Mouse (Mus musculus) liver (tissue): Measurements from ENCODE around the gene Cyp11a1.

Experiments used
- DNase-seq: peaks from one replicate; pipeline ENCODE4 v3.0.0-alpha.2; 2020; ENCODE audit warnings: mixed read lengths

Cyp11a1 gene

DNA sequence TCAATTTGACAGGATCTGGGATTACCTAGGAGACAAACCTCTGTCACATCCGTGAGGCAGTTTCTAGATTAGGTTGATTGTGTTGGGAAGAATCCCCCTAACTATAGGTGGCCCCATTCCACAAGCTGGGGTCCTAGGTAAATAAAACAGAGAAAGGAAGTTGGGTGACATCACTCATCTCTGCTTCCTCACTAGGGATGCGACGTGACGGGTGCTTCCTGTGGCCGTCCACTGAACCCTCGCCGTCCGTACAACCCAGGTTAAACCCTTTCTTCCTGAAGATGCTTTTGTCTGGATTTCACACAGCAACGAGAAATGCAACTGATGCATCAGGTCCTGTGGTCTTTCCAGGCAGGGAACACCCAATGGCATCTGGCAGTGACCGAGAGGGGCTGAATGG is 40.9 kb downstream of the Cyp11a1 start:
- no peak for DNase-seq

DNA sequence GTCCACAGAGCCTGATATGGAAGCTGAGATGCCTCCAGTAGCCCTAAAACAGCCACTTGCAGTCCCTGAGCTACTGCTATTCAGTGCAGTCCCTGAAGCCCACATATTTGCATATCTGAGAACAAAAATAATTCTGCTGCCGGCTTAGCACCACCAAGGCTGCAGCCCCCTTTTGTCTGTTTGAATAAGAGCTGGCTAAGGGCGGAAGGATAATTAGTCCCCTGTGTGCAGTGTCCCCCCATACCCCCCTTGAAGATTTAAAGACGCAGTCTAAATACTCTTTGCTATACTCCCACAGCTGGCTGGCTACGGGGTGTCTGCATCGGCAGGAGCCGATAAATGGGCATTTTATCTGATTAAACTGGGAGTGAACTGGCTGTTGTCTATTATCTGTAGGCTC is 42.4 kb downstream of the Cyp11a1 start:
- DNase-seq, result no peak

DNA sequence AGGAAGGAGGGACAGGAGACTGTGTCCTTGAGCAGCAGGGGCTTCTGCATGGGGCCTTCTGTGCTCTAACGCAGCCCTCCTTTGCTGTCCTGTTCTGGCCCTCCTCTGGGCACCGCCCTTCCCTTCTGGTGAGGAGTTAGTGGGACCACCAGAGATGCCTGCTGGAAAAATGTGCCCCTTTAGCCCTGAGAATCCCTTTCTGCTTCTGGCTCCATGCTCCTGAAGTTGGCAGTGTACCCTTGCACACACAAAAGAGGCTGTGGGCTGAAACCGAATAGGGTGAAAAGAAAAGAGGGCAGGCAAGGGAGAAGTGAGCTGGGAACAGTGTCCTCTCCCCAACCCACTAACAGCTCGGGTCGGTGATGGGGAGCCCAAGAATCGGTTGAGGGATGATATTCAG is 43.0 kb downstream of the Cyp11a1 start:
- DNase-seq, result no peak

DNA sequence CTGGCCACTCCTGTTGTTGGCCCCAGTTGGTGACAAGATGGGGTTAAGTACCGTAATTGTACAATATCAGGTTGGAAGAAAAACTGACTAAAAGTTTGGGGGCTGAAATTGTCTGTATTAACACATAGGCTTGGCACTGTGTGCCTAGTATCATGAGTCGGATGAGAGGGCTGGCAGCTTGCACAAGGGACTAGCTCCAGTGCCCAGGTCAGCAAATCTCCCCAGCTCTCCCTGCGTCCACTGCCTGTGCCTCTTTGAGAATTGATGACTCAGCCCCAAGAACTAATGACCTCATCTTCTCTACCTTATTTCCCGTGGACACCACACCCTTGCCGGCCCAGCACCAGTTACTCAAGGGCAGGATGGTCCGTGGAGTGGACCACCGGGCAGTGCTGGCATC is 43.6 kb downstream of the Cyp11a1 start:
- DNase-seq, result no peak

DNA sequence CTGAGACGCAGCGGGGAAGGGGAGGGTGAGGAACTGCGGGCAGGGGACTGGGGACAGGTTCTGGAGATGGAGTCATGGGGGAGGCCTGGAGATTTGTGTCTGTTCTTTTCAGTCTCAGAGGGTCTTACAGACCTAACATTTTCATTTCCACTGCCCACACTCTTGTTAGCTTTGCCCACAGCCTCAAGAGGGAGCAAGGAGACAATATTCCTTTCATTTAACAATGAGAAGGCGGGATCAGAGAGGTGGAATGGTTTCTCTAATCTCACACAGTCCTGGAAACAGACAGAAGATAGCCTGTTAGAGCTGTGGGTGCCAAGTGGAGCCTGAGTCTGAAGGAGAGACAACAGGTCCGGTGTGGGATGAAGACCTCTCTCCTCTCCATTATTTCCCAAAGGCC is 45.7 kb downstream of the Cyp11a1 start:
- no peak for DNase-seq

DNA sequence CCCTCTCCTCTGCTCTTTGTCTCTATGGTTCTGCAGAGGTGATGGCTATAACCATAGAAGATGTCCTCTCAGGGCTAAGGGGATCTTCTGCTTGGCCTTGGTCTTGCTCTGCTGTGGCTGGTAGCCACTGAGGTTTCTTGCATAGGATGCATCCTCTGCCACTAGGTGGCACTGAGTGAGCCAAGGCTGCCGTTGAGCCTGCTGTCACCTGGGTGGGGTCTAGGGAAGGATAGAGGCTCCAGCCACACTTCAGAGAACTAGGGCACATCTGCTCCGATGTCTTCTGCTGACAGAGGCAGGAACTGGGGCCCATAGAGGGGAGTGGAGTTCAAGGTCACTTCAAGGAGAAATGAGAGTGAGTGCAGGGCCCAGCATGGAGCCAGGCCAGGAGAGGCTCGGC is 46.9 kb downstream of the Cyp11a1 start:
- peak; percentile 48 for DNase-seq

DNA sequence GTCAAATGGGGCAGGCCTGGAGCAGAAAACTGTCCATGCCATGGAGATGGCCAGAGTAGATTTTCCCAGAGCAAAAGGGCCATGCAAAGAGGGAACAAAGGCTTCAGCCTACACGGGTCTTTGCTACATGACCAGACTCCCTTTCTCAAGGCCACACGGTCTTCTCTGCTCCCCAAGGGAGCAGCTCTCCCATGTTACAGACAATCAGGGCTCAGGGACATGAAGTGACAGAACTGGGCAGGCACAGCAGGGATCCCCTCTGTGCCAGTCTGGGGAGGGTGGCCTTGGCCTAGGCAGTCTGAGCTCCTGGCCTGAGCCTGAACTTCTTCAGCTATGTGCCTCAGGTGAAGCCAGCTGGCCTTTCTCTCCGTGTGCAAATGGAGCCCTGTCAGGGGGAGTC is 47.3 kb downstream of the Cyp11a1 start:
- DNase-seq, result no peak

DNA sequence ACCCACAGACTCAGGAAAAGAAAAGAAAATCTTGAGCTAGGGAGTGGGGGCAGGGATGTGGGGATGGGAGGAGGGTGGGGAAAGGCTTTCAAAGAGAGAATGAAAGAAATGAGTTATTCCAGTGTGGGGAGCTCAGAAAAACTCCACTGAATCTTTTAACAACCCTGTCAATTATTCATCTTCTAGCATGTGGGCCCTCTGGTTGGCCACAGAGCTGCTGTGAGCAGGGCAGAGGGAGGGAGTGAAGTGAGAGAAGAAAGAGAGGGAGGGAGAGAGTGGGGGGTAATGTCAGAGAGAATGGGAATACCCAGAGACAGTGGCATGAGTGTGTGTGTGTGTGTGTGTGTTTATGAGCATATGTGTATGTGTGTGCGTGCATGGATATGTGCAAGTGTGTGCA is 47.8 kb downstream of the Cyp11a1 start:
- no peak for DNase-seq

DNA sequence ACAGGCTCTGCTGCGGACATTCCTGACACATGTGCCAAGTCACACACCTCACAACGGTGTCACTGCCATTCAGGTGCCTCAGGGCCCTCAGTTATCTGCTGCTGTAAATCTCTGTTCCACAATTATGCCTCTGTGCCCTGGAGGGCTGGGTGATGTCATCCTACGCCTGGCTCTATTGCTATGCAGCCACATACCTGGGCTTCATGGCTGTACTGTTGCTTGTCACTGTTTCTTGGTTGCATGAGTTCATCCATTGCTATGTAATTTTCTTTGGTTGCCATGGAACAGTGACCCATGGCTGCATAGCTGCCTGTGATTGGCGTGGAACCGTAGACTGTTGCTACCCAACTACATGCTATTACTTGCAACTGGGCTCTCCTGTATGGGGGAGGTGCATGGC is 49.5 kb downstream of the Cyp11a1 start:
- DNase-seq, result no peak

DNA sequence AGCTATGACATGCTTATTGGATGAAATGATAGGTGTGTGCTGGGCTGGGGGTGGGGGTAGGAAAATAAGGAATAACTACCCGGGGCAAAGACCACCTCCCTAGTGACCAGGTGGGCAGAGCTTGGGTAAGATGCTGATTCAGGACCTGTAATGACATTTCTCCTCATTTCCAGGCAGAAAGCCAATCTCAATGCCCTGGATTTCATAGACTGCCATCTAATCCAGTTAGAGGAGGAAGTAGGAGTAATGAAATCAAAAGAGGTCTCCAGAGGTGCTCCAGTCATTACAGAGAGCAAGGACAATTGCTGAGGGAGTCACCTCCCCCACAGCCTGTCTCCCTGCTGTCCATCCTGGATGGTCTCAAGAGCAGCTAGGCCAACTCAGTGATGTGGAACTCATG is 53.7 kb downstream of the Cyp11a1 start:
- DNase-seq, result no peak

DNA sequence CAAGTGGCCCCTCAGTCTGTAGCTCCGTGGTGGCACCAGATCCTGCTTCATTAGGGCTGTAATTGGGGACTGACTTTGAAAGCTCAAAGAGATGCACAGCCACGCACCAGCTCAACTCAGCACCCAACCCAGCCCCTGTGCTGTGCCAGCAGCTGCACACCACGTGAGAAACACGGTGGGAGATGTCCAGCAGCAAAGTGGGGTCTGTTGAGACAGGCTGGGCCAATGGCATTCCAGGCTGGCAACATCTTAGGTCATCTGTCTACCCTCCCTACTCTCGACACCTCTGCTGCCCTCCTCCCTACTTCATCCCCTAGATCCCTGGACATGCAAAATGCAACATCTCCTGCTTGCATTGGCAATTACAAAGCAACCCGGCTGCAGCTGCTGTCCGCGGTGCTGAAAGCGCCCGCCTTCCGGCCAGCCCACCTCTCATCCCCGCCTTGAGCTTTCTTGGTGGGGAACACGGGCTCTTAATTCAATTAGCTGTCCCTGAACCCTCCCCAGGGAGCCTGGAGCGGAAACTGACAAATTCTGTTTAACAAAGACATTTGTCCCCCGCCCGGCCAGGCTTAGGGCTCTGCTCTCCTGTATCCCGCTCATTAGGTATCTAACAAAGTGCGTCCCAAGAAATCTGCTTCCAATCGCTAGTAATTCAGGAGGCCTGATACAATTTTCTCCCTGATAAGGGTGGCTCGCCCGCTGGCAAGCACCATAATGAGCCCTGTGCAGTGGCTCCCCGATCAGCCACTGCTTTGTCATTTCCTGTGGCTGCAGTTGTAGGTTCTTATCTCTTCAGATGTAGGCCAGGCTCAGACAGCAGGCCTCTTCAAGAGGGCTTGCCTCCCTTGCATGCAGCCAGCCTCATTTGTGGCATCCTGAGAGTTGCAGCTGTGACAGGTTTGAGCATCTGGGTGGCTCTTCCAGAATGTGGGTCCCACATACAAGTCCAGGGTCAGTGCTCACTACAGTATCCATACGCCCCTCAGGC is 54.8 kb downstream of the Cyp11a1 start:
- peak; percentile 54 for DNase-seq

DNA sequence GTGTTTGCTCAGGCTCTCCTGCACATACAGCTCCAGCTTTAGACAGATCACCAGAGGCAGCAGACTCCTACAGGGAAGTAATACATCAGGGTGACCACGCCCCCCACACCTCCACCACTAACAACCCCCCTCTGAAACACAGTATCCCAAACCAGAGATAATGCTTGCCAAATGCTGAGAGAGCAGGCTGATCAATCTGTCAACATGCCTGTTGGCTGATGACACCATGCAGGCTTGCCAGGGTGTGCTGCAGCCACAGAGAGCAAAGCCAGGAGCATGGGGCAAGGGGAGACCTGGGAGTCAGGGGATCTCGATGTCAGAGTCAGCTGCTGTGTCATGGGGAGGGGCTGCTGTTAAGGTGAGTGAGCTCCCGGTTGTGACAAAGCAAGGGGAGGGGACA is 57.3 kb downstream of the Cyp11a1 start, which contains the start of gene Stra6:
Gene Stra6, plus strand, starts transcription at position 258 of the 400 bp plus-strand sequence.
- DNase-seq, result no peak

DNA sequence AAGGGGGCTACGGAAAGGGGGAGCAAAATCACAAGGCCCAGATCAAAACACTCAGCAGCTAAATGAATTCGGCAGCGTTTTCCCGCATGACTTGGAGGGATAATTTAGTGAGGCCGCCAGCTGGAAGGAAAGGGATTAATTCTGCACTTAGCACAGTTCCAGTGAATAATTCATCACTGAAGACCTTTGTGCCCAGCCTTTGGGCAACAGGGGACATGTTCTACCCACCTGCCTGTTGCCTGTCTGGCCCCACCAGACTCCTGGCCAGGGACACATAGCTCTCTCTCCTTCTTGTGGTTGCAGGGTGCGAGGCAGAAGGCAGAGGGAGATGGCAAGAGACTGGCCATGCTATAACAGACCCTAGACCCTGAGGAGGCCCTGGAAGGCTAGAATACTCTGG is 59.3 kb downstream of the Cyp11a1 start:
- no peak for DNase-seq

DNA sequence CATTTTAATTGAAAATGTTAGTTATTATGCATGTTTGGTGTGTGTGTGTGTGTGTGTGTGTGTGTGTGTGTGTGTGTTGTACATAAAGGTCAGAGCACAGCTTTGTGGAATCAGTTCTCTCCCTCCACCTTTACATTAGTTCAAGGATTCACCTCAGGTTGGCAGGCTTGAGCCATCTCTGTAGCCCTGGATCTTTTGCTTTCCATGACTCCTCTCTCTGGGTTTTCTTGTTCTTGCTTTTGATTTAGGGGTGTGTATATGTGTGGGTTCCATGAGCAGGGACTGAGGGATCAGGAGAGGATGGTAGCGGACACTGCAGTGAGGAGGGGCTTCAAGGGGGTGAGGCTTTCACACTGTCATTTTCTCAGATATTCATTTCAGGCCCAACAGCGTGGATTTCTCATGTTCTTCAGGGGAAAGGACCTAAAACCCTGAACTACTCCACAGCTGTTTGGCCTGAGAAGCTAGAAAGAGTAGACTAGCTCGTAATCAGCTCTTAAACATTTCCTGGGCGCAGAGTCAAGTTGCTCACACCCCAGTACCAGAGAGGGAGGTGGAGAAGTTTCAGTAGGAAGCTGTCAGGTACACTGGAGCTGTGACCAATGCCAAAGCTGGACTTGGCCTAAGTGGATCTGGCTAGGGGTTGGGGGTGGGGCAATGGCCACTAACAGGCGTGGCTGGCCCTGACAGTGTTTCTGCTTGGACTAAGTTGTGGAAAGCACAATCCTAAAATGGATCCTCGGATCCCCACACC is 59.9 kb downstream of the Cyp11a1 start:
- DNase-seq, result no peak

DNA sequence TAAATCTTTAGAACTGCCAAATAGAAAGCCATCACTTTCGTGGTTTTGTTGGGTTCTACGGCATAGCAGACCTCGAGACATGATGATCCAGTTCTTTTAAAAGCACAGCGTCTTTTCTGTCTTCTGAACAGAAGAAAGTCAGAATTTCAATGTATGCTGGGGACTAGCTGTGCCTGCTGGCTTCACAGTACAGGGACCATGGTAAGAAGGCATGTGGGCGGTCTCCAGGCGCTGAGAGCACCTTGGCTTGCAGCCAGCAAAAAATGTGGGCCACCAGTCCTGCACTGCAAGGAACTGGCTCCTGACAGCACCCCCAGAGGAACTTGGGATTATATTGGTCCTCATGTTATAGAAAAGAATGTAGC is 60.5 kb downstream of the Cyp11a1 start:
- DNase-seq, result no peak

DNA sequence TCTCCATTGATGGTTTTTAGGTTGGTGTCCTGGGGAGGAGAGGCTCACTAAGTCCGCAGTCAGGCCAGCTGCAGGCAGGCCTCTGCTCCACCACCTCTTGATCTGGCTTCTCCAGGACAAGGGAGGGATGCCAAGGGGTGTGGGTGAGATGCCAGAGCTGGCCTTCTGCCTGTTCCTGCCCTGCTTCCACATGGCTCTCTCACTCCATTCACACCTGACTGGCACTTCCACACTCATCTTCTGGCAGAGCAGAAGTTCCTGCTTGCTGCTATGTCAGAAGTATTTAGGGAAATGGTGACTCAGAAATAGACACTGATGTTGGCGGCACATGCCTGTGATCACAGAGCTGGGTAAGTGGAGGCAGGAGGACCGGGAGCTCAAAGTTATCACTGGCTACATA is 61.3 kb downstream of the Cyp11a1 start:
- DNase-seq, result no peak

DNA sequence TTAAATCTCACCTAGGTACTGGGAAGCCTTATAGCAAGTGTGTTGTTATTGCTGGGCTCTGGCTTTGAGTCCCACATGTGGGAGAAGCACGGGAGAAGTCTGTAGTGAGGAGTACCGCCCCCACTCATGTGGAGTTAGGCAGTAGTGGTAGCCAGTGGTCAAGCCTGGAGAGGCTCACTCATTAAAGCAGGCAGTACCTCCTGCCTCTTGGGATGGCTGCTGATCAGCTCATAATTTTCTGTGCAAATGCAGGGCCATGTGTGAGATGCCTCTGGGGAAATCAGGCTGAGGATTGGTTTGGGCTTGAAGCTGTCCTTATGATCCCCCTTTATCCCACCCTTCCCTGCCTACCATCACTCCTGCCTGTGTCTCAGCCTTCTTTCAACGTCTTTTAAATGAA is 68.3 kb downstream of the Cyp11a1 start:
- no peak for DNase-seq
